Mouse (Mus musculus) C2C12 (cell line): Measurements from ENCODE around the gene Litaf.

ENCODE experiments used
- CTCF ChIP-seq: IDR thresholded peaks from one replicate; pipeline ENCODE4 v1.5.1; 2011; ENCODE audit not compliant: control insufficient read depth, insufficient read depth, insufficient read length
- FOSL1 ChIP-seq: IDR thresholded peaks from one replicate; pipeline ENCODE4 v1.8.0; 2011; ENCODE audit warnings: mild to moderate bottlenecking, low read length; ENCODE audit not compliant: poor library complexity, insufficient read depth, severe bottlenecking
- MYOG ChIP-seq: IDR thresholded peaks from one replicate; pipeline ENCODE4 v1.6.1; 2011; ENCODE audit not compliant: control insufficient read depth, insufficient read length; ENCODE audit errors: extremely low read depth
- USF1 ChIP-seq: IDR thresholded peaks from one replicate; pipeline ENCODE4 v1.6.1; 2011; ENCODE audit warnings: low read depth, mild to moderate bottlenecking, control low read depth, moderate library complexity

DNA sequence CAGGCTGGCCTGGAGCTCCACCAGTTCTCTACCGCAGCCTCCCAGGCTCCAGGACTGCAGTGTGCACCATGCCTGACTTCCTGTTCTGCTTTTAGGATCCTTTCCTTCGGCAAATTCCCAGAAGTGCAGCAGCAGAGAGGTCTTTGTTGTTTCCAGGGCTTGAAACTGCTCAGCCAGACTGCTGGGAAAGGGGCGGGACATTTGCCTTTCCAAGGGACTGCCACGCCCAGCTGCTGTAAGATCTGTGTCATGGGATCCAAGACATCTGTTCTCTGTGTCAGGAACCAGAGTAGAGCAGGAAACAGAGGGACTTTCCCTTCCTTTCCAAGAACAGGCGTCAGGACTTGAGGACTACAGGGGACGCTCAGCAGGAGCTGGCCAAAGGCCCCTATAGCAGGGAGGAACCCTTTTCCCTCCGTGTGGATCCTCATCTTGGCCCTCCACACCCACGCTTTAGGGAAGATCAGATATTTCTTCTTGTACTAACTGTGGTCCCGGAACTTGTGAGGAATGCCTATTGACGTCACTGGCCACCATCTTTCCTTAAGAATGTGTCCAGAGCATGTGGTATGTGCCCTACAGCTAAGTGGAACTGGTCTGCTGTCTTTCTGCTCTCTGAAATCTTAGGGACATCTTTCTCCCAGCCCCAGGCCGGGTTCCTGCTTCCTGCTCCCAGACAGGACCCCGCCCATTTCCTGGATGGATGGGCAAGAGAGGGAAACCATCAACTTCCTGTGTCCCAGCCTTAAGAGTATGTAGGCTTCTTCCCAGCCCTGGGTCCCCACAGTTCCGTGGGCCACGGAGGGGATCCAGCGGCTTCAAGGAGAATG, 57.6 kb downstream of the Litaf start:
- TF ChIP-seq CTCF = no peak
- TF ChIP-seq USF1 = no peak
- no peak for TF ChIP-seq FOSL1
- no peak for TF ChIP-seq MYOG
